Mouse (Mus musculus): Measurements from ENCODE around the gene Pmm1.

GRCm38 (mm10) chr15:81949476-81950131, 11.1 kb downstream of the Pmm1 start:
- TF ChIP-seq CTCF (IDR thresholded peaks at IDR 0.05), result no peak
- TF ChIP-seq POLR2A (IDR thresholded peaks at IDR 0.05; ENCODE audit: insufficient read depth, low read depth, low read length), result no peak
- no peak for TF ChIP-seq EP300 (IDR thresholded peaks at IDR 0.05; ENCODE audit: insufficient read depth, low read depth, low read length)
